Mouse (Mus musculus): ENCODE results near the gene Ssbp3. TPM values are rescaled to one million over a fixed set of nuclear protein-coding genes. Genes with fewer than 3 reads are reported as not detected.
A peak's percentile ranks its signal among the peaks of the same experiment; 100 is the strongest.

The Ssbp3 gene
- total RNA-seq, 2 experiments from 2014 or later: 106 to 119 TPM

DNA sequence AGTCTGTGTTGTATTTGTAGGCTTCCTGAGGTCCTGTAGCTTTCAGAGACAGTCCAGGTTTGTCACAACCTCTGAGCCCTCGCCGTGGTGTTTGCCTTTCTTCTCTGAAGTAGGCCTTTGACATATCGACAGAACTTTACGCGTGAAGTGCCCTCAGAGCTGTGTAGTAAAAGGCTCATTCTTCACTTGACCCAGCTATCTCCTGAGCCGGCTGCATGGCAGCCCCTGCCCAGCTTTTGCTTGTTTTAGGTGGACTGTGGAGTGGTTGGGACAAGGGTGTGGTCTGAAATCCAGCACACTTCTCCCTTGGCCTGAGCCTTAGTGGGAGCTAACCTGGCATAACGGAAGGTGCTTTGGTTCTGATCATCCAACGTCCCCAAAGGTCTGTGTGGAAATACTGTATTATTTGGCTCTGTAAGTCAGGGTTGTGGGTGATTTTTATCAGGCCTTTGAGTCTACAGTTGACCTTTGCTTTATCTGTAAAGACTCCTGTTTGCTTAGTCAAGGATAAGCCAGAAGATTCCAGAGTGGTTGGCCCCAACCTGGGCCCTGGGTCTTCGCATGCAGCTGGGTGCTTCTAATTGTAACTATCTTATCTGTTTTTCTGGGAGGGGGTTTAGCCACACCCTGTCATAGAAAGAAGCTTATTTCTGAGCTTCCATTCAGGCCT lies 23.4 kb downstream of the Ssbp3 start:
- no peak for DNase-seq (ENCODE audit: low spot score in 2 of 2)

DNA sequence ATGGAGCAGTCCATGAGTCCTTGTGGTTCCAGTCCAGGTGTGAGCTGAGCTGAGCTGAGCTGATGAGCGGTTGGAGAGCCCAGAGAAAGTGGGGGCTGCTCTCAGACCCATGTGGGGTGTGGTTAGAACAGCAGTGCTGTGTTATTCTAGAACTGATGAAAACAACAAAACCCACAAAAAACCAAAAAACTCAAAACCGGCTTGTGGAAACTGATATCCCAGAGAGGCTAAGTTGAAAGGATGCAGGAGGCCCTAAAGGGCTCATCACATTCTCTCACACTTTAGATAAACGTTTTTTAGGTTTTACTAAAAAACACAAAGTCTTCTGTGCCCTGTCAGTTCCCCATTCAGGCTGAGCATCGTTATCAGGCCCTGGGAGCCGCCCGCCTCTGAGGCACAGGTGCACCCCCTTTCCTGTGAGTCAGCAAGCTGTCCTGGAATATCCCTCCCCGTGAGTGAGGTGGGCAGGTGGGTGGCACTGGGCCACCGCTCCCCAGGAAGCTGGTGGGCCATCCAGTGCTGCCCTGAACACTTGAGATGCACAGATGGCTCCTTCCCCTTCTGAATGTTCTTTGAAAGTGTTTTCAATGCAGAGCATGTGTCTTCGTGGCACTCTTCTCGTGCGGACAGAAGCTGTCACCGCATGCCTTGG lies 24.6 kb downstream of the Ssbp3 start:
- no peak for DNase-seq (ENCODE audit: low spot score in 2 of 2)

DNA sequence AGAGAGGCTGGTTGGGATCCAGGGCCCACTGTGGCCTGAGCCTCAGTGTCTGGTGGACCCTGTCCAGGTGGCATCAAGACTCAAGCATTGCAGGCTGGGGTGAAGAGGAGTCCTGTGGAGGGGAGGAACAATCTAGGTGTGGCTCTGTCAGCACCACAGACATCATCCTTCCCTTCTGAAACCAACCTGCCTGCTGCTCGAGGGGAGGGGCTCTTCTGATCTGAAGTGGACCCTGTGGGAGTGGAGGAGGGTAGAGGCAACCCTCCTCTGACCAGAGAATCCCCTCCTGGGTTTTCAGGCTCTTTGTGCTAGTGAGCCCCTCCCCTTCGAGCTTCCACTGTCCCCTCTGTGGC lies 25.1 kb downstream of the Ssbp3 start:
- DNase-seq (ENCODE audit: low spot score in 2 of 2): no peak

DNA sequence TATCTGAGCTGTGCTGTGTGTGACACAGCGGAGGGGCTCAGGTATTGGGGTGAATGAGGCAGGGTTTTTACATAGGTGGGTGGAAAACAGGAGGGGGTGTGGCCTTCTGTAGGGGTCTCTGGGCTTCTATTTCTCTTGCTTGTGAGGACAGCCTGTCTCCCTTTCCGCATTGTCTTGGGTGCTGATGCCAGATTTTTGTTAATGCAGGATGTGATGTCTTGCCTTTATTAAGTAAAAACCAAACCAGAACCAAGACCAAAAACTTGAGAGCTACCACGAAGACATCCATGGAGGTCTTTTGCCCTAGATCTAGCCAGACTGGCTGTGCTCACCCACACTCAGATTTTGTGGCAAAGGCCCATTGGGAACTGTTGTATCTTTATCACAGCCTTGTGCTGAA lies 25.5 kb downstream of the Ssbp3 start:
- DNase-seq (ENCODE audit: low spot score in 2 of 2): no peak

DNA sequence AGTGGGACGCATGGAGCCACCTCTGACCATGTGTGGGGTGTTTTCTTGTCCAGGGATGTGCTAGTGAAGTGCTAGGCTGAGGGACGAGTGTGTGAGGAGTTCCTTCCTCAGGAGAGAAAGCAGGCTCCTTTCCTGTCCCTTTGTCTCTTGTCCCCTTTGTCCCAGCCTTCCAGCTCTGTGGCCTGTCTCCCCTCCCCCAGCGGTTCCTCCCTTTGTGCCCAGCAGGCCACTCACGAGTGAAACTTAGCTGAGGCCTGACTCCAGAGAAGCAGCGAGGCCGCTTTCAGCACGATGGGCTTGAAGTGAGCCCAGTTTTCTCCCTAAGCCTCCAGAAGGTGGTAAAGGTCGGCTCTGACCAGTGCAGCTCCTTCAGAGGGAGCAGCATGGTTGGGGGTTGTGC lies 26.2 kb downstream of the Ssbp3 start:
- DNase-seq (ENCODE audit: low spot score in 2 of 2): no peak

DNA sequence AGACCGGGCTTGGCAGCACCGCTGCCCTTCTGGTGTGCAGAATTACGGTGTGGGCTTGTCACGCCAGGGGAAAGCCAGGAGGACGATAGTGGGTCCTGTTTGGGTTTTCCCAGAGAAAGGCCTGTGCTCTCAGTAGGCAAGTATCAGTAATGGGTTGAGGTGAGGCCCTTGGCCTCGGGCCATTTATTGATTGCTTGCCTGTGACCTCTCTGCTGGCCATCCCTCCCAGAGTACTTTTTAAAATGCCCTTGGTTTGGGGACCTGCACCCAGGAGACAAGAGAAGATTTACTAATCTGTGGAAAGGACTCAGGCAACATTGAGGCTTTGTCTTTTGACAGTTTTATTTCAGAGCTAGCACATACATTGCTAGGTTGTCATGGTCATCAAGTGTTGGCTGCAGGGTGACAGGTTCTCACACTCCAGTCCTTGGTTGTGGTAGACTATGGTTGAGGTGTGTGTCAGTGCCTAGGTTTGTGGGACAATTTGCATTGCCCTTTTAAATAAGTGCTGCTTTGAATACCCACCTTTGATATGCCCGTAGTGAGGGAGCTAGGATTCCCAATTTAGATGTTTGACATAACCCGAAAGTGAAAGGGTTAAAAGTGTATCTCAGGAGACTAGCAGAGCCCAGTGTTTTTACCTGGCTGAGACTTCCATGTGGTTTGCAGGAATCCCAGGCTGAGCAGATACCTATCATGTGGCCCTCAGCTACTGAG lies 28.2 kb downstream of the Ssbp3 start:
- DNase-seq (ENCODE audit: low spot score in 2 of 2): no peak

DNA sequence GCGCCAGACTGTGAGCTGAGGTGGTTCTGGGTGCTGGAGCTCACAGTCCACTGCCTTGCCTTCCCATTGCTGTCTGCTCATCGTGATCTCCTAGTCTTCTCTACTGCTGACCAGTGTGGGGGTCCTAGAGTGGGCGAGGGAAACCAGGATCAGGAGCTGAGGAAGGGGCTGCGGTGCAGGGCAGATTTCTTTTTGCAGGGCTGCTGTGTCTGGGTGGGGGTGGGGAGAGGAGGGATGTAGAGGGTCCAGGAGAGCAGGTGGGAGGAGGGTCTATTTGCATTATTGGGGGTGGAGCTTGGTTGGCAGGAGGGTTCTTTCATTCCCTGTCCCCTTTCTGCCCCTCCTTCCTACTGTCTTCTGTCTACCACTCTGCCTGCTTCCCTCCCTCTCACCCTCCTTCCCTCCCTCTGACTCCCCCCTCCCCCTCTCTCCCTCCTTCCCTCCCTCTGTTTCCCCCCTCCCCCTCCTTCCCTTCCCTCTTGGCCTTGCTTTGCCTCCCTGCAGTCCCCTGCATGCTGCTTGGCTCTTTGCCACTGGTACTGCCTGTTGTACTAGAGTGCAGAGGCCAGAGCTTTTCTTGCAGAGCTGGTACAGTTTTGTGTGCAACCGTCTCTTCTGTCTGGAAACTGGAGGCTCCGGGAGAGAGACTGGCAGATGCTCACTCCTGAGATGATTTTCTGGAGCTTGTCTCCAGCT lies 28.9 kb downstream of the Ssbp3 start:
- peak in 1 of 2 experiments; percentile 69 for DNase-seq (ENCODE audit: low spot score in 2 of 2)

DNA sequence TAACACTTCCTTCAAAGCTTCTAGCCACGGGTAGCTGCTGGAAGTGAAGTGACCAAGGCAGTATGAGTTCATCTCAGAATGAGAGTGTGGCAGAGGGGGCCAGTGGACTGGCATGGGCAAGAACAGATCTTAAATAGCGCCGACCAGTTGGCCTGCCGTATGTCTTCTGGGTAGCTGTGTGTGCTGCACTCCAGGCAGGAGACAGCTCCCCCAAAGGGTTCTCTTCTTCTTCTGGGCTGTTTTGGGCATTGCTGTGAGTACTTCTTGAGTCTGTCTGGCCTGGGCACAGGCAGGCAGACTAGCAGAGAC lies 29.4 kb downstream of the Ssbp3 start:
- DNase-seq (ENCODE audit: low spot score in 2 of 2): no peak

DNA sequence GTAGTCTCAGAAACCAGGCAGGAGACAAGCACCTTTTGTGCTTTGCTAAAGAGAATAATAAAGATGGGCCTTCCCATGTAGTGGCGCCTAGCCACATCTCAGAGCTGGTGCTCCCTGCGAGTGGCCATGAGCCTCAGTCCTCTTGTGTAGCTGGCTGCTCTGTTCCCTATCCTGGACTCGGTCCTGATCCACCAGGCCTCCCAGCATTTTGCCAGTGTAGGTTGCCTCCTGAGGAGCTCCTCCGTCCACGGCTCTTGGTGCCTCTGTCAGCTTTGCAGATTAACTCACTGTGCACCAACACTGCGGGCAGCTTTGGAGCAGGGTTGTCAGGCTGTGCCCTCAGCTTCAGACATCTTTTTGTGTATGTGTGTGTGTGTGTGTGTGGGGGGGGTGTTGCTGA lies 30.4 kb downstream of the Ssbp3 start:
- DNase-seq (ENCODE audit: low spot score in 2 of 2): no peak

DNA sequence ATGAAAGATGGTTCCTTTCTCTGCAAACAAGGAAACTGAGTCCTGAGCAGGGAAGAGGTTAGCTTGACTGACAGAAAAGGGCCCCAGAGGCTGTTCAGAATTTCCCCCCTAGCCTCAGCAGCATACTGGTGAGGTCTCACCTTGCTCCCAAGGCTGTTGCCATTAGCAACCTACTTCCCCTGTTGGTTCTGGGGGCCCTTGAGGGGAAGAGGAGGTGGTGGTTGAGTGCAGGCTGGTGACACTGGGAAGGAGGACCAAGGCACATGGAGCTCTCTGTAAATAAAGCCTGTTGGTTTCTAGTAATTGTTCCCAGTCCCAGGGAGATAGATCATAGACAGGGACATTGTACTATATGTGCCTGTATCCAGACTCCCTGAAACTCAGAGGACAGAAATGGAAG lies 31.0 kb downstream of the Ssbp3 start:
- no peak for DNase-seq (ENCODE audit: low spot score in 2 of 2)

DNA sequence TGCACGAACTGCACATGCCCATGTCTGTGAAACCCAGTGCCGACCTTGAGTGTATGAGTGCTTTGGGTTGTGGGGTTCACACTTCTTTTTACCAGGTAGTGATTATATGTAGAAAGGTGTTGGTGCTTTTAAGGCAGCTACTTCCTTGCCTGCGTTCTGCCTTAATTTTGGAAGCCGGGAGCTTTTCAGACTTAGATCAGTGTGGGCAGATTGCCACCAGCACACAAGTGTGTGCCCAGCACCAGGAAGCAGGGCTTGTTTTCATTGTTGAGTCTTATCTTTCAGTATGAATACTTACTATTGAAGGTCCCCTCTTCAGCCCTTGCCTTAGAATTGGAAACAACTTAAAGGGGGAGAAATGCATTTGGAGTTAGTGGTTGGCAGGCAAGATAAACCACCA lies 32.0 kb downstream of the Ssbp3 start:
- DNase-seq (ENCODE audit: low spot score in 2 of 2): no peak

DNA sequence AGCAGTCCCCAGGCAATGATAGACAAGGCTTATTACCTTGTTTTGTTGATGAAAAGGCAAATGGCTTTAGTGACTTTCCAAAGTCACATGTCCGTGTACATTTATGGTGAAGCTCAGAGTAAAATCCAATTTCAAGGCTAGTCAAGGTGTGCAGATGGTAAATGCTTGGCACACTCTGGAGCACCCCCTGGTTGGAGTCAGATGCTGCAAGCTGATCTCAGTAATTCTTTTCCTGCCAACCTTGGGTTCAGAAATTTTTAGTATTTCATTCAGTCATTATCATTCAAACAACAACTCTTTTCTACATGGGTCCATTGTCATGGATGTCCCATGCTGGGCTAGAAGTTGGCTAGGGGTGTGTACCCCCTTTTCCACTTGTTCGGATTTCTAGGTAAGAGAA lies 33.1 kb downstream of the Ssbp3 start:
- no peak for DNase-seq (ENCODE audit: low spot score in 2 of 2)

DNA sequence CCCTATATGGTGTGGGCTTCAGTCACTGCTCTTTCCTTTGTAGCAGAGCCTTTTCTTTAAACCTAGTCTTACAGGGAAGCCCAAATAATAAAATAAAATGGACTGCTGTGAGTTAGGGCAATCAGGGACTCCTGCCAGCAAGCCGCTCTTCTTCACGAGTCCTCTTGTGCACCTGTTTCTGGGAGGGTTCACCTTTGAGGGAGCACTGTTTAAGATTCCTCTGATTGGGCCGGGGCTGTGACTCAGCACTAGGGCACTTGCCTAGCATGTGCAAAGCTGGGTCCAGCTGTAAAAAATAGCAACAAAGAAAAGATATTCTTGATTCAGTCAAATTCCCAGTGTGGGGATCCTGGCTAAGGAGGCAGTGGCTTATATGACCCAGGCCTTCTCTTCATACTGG lies 34.4 kb downstream of the Ssbp3 start:
- no peak for DNase-seq (ENCODE audit: low spot score in 2 of 2)

DNA sequence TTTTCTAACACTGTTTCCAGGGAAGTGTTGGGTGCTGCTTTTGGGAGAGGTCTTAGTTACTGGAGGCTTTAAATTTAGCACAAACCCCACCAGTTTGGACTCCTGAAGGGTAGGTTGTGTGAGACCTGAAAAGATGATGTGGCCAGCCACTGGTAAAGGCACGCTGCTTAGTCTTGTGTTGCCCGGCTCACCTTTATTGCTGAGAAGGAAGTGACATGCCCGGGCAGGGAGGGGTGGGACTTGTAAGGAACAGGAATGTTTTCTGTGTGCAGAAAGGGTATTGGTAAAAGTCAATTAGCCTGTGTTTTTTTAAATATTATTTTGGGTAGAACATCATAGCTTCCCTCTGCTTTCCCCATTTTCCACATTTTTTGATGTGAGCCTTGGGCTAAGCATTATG lies 37.2 kb downstream of the Ssbp3 start:
- no peak for DNase-seq (ENCODE audit: low spot score in 2 of 2)

DNA sequence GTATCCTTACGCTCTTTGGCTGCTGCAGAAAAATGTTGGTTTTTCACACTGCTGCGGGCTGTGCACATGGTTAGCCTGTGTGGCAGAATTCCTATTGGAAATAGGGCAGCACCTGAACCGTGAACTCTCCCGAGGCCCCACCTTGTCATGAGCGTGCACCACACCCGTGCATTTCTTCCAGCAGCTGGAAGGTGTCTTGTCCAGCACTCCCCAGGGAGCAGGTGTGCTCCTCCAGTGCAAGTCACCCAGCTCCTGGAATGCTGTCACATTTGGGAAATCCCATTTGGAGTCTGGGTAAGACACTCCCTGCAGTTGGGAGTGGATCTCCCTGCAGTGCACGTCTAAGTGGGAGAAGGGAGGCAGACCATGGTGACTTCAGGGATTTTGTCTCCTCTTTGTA lies 38.0 kb downstream of the Ssbp3 start:
- DNase-seq (ENCODE audit: low spot score in 2 of 2): no peak

DNA sequence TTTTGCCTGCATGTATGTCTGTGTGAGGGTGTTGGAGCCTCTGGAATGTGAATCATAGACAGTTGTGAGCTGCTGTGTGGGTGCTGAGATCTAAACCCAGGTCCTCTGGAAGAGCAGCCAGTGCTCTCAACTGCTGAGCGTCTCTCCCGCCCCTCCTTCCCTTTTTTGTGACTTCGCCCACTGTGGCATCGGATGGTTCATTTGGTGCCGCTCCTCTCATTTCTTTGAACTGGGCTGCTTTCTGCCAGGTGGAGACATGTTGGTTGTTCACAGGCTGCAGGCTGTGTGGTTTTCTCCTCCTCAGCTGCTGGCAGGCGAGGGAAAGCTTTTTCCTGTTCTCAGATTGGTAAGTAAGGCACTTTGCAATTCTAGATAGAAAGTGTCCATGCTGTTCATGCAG lies 38.7 kb downstream of the Ssbp3 start:
- no peak for DNase-seq (ENCODE audit: low spot score in 2 of 2)

DNA sequence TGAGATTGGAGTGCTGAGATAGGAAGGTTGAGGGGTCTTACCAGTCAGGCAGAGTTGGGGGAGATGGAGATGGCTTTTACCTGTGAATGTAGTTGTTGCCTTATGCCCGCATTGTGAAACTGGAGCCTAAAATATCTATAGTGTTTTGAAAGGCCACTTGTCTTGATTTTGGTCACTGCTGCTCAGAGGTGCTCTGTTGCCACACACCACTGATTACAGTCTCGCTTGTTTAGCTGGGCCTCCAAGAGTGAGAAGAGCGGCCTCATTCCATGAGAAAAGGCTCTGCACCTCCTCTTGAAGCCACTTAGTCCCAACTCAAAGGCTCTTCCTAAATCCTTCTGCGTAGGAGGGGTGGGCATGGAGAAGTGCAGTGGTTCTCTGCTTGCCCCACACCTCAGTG lies 40.3 kb downstream of the Ssbp3 start:
- no peak for DNase-seq (ENCODE audit: low spot score in 2 of 2)

DNA sequence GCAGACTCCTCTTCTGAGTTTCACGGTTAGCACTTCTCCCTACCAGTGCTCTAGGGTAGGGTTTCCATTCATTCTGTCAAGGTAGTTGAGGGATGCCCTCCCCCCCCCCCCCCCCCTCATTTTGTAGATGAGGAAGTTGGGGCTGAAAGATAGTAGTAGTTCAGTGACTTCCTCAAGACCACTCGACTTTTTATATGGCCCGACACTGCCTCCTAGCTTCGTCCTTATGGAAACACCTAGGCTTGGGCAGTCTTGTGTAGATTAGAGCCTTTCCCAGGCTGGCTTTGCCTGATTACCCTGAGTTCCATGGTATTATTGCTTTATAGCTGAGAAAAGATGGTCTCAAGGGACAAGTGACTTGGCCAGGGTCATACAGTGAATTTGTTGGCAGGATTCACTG lies 41.0 kb downstream of the Ssbp3 start:
- no peak for DNase-seq (ENCODE audit: low spot score in 2 of 2)

DNA sequence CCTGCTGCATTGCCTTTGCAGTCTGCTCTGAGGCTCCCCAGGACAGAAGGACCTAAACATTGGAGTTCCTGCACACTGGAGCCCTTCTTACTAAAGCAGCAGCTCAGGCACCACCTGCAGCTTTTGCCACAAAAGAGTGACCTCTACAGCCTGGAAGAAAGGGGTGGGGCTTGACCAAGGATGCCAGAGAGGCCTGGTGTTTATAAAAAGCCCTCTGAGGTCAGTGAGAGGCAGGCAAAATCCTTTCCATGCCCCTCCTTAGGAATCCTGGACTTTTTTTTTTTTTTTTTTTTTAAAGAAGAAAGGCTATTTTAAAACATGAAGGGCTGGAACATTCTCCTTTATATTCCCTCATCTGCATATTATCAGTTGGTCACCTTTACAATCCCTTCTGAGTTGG lies 42.7 kb downstream of the Ssbp3 start:
- DNase-seq (ENCODE audit: low spot score in 2 of 2): no peak

DNA sequence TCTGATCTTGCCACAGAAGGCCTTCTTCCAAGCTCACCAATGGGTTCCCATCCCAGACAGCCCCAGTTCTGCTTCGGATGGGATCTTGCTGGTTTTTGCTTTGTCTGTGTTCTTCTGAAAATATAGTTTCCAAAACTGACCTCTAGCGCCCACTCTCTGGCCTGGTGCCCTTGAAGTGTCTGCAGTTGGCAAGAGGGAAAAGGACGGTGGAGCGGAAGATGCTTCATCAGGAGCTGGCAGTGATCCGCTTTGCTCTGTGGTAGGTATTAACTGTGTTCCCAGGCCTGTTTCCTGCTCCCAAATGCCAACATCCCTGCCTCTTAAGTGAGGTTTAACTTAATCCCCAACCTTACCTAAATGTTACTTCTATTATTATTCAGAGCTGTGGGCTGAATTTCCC lies 43.3 kb downstream of the Ssbp3 start:
- no peak for DNase-seq (ENCODE audit: low spot score in 2 of 2)

DNA sequence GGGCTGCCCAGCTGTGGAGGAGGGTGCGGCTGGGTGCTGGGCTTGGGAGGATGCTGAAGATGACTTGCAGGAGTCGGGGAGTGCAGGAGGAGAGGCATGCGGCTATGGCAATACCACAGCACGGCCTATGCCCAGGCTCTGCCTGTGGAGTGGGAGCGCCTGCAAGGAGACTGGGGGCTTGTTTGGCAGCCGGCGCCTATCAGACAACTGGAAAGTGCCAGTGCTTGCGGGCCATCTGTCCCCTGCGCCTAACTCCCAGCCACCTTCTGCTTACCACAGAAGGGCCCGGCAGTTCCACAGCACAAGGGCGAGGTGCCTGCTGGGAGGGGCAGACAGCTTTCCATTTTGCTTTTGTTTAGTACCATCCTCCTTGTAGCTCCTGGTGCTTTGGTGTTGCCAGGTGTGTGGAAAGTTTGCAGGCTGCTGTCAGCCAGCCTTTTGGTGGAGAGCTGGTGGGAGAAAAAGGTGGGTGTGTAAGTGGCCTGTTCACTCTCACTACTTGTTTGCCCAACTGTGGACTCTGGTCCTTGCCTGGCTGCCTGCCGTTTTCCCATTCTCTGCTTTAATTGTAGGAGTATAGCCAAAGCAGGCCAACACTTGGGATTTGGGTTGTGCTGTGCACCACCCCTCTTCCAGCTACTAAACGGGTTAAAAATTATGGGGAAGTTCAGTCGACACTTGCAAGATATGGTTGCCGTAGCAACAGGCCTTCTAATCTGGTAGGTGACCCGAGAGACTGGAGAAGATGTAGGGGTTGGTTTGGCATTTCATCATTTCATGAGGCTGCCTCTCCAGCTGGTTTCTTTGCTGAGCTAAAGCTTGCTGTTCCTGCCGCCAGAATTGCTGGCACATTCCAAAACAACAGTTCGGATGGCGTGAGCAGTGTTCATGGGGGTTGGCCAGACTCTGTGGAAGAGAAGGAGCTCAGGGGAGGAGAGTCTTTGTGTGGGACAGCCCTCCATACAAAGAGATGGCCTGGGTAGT lies 45.5 kb downstream of the Ssbp3 start:
- DNase-seq (ENCODE audit: low spot score in 2 of 2): peak; percentile 57 to 79
